Comparison of ENCODE assay signal across 22 mouse cellular contexts in the genomic region with DNA sequence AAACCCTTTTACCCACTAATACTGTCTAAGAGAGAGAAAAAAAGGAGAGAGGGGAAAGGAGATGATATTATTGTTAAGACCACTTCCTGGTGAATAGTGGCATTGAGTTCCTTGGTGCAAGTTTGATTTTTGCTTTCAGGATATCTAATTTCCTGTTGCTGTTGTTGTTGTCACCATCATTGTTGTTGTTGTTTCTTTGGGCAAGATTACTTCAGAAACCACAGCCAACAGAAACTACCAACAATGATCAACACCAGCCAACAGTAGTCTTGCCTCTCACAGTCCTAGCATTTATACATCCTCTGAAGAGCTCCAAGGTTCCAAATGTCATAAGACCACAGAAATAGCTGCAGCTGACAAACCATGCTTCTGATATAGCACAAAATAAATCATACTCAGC. TPM values are rescaled to one million over a fixed set of nuclear protein-coding genes. Genes with fewer than 3 reads are reported as not detected.
DNase-seq lines count a peak whose midpoint lies in the region; ATAC-seq and TF ChIP-seq lines count a peak whose summit lies in the region.
"Had no signal": no experiment of that assay in that cellular context is flagged by ENCODE, and none has a peak within 500 bp of the region (broad histone marks: within the 10 kb centered on the region; RNA-seq: fewer than 3 reads in every experiment).

No protein-coding gene starts in this region.

- no peaks in the 10 kb centered on the region for H3K4me1 ChIP-seq in liver, postnatal 0 days (ENCODE audit: insufficient read depth)
- no peaks in the 10 kb centered on the region for H3K4me1 ChIP-seq in intestine, embryonic 15.5 days (replicated peaks)

- peak; percentile 60 for ATAC-seq in CD4-positive, CD25-positive, alpha-beta regulatory T cell, adult 4 months
- peak; percentile 32 for ATAC-seq in activated CD4-positive, CD25-positive, alpha-beta regulatory T cell, adult 4 months
- no peak for ATAC-seq in liver, postnatal 0 days
- ATAC-seq in intestine, embryonic 15.5 days: no peak
- ATAC-seq: Patski had no signal

- TF ChIP-seq CTCF in liver, postnatal 0 days (IDR thresholded peaks at IDR 0.05; ENCODE audit: low read depth): no peak

- TF ChIP-seq EP300 in liver, postnatal 0 days (IDR thresholded peaks at IDR 0.05; ENCODE audit: low read depth): no peak

- DNase-seq in induced T-regulatory cell, adult 2 months (ENCODE audit: low read depth): peak; percentile 54
- DNase-seq in liver, postnatal 0 days: no peak
- DNase-seq in kidney, postnatal 10 days: no peak
- DNase-seq: adrenal gland, adult 2 months; adrenal gland, adult 8-10 months; adrenal gland, postnatal 10 days; adrenal gland, postnatal 14 days; adrenal gland, postnatal 25 days; adrenal gland, postnatal 36 days; B cell, adult 2 months; cerebellum, adult 11 months; cerebellum, adult 11-12 months; cerebellum, adult 18-20 months; cerebellum, adult 2 months; cerebellum, adult 8-10 months had no signal

- H3K9me3 ChIP-seq in liver, postnatal 0 days (ENCODE audit: low read length): no peaks in the 10 kb centered on the region
- H3K9me3 ChIP-seq in intestine, embryonic 15.5 days: no peaks in the 10 kb centered on the region
- H3K9me3 ChIP-seq: G1E had no signal

- H3K9ac ChIP-seq in liver, postnatal 0 days (replicated peaks): no peak overlapping the region
- H3K9ac ChIP-seq in intestine, embryonic 15.5 days: no peak overlapping the region

- H3K27me3 ChIP-seq in liver, postnatal 0 days (ENCODE audit: insufficient read depth, low read length): no peaks in the 10 kb centered on the region
- no peaks in the 10 kb centered on the region for H3K27me3 ChIP-seq in intestine, embryonic 15.5 days (replicated peaks)
- H3K27me3 ChIP-seq: CH12.LX had no signal

- H3K27ac ChIP-seq in liver, postnatal 0 days (ENCODE audit: low read depth): no peak overlapping the region
- H3K27ac ChIP-seq in intestine, embryonic 15.5 days: no peak overlapping the region

- no peak overlapping the region for H3K4me2 ChIP-seq in liver, postnatal 0 days (ENCODE audit: low read depth, low read length)
- H3K4me2 ChIP-seq in intestine, embryonic 15.5 days (replicated peaks): no peak overlapping the region

- peaks cover 6% of the 10 kb centered on the region; the same call in 1 of the 2 replicates for H3K36me3 ChIP-seq in liver, postnatal 0 days (replicated peaks; ENCODE audit: insufficient read depth, low read length)
- no peaks in the 10 kb centered on the region for H3K36me3 ChIP-seq in intestine, embryonic 15.5 days
- H3K36me3 ChIP-seq: G1E had no signal

- no peak overlapping the region for H3K4me3 ChIP-seq in liver, postnatal 0 days (ENCODE audit: low read depth, low read length)
- no peak overlapping the region for H3K4me3 ChIP-seq in intestine, embryonic 15.5 days (replicated peaks)

RNA-seq across cellular contexts. Expression of gene Slfn3, which starts 13.9 kb away (rescaled TPM):
- polyA plus RNA-seq in CD4-positive, CD25-positive, alpha-beta regulatory T cell, adult 4 months (2017; shearing (Covaris generic)): 1 to 10 TPM; 3.2 to 4.8 TPM
- polyA plus RNA-seq in activated CD4-positive, CD25-positive, alpha-beta regulatory T cell, adult 4 months (2017; shearing (Covaris generic)): 1 to 10 TPM; 4.1 to 4.6 TPM
- polyA plus RNA-seq in liver, postnatal 0 days (2015; fragmentation: Nextera tagmentation; extraction: Ambion mirVana): 0.77 and 1.1 TPM in 2 replicates
- 0.62 and 0.80 TPM in 2 replicates for polyA plus RNA-seq in intestine, embryonic 15.5 days (2015; fragmentation: Nextera tagmentation; extraction: Ambion mirVana)
- polyA plus RNA-seq: G1E, Patski had no signal

RNA-seq across cellular contexts. Expression of gene Slfn4, which starts 30.0 kb away (rescaled TPM):
- polyA plus RNA-seq in CD4-positive, CD25-positive, alpha-beta regulatory T cell, adult 4 months (2017; shearing (Covaris generic)): under 1 TPM; 0.27 to 0.28 TPM
- under 1 TPM; 0.19 to 0.44 TPM for polyA plus RNA-seq in activated CD4-positive, CD25-positive, alpha-beta regulatory T cell, adult 4 months (2017; shearing (Covaris generic))
- 2.7 and 3.1 TPM in 2 replicates for polyA plus RNA-seq in liver, postnatal 0 days (2015; fragmentation: Nextera tagmentation; extraction: Ambion mirVana)
- 0.06 and 0.15 TPM in 2 replicates for polyA plus RNA-seq in intestine, embryonic 15.5 days (2015; fragmentation: Nextera tagmentation; extraction: Ambion mirVana)
- polyA plus RNA-seq: C2C12, G1E had no signal

Comparison
In these comparisons a context has a peak if more than half of its experiments do, and no peak if none do; other contexts are left out.
1. ATAC-seq: peak in CD4-positive, CD25-positive, alpha-beta regulatory T cell, adult 4 months (single experiment) and activated CD4-positive, CD25-positive, alpha-beta regulatory T cell, adult 4 months (single experiment); none in liver, postnatal 0 days (single experiment) and intestine, embryonic 15.5 days (single experiment).